Mouse (Mus musculus): ENCODE data around the gene Nepn.

DNA sequence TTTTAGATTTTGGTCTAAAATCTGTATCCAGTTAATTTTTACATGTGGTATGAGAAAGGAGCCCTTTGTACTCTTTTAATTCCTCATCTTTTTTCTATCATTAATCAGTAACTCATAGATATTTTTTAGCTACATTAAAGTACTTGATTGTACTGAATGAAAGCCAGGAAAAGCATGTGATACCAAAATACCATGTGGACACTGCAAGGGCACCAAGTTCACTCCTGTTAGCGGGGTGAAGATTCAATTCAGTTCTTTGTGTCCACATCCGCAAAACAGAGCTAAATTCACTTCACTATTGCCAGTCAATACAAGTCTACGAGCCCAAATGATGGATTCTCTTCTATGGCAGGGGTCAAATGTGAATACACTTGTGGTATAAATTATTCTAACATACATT lies 7.9 kb downstream of the Nepn start:
- no peak for TF ChIP-seq CTCF (IDR thresholded peaks at IDR 0.05; ENCODE audit: insufficient read depth, low read length)
- no peak for TF ChIP-seq POLR2A (IDR thresholded peaks at IDR 0.05; ENCODE audit: borderline replicate concordance, extremely low read depth, low read depth, low read length)
